ENCODE assay signal across 11 mouse cellular contexts in genomic region chr1:72226887-72227481, GRCm38 (mm10). TPM values are rescaled to one million over a fixed set of nuclear protein-coding genes. Genes with fewer than 3 reads are reported as not detected.
DNase-seq lines count a peak whose midpoint lies in the region; ATAC-seq lines count a peak whose summit lies in the region.
"Had no signal": no experiment of that assay in that cellular context is flagged by ENCODE, and none has a peak within 500 bp of the region (broad histone marks: within the 10 kb centered on the region; RNA-seq: fewer than 3 reads in every experiment).

No protein-coding gene starts in this region.

- no peak for DNase-seq in intestine, embryonic 14.5 days (ENCODE audit: low spot score)
- DNase-seq in retina, postnatal 1 day = peak; percentile 63
- DNase-seq in retina, embryonic 14.5 days (ENCODE audit: low spot score) = no peak
- DNase-seq in R1 (ENCODE audit: low read depth, low spot score) = peak; percentile 61
- no peak for DNase-seq in layer of hippocampus, adult 9-11 months
- DNase-seq: adrenal gland, postnatal 25 days; cerebellum, adult 11 months; lung, postnatal 4 days had no signal

- no peak overlapping the region for H3K27ac ChIP-seq in intestine, embryonic 14.5 days (ENCODE audit: low read depth)
- no peak overlapping the region for H3K27ac ChIP-seq in intestine, embryonic 16.5 days (ENCODE audit: low read length)
- peak overlapping the region; percentile 29 for H3K27ac ChIP-seq in neural tube, embryonic 15.5 days (replicated peaks)
- H3K27ac ChIP-seq: neural tube, embryonic 12.5 days had no signal

- H3K4me3 ChIP-seq in intestine, embryonic 14.5 days (ENCODE audit: low read depth, low read length) = no peak overlapping the region
- no peak overlapping the region for H3K4me3 ChIP-seq in intestine, embryonic 16.5 days (ENCODE audit: low read length)
- no peak overlapping the region for H3K4me3 ChIP-seq in neural tube, embryonic 15.5 days (replicated peaks)
- H3K4me3 ChIP-seq: neural tube, embryonic 12.5 days had no signal

- H3K9me3 ChIP-seq in intestine, embryonic 14.5 days (ENCODE audit: control insufficient read depth, low read length) = no peaks in the 10 kb centered on the region
- no peaks in the 10 kb centered on the region; the same call in 1 of the 2 replicates for H3K9me3 ChIP-seq in intestine, embryonic 16.5 days (ENCODE audit: control insufficient read depth, low read length)
- H3K9me3 ChIP-seq in neural tube, embryonic 15.5 days (replicated peaks) = no peaks in the 10 kb centered on the region
- H3K9me3 ChIP-seq: neural tube, embryonic 12.5 days had no signal

- WGBS in intestine, embryonic 14.5 days = 38% methylated on average over 4 of the region's 4 CpGs
- 41% methylated on average over 4 of the region's 4 CpGs for WGBS in intestine, embryonic 16.5 days
- 51% methylated on average over 4 of the region's 4 CpGs for WGBS in neural tube, embryonic 15.5 days

- H3K4me1 ChIP-seq in intestine, embryonic 14.5 days (replicated peaks; ENCODE audit: control insufficient read depth, insufficient read depth, low read length) = no peaks in the 10 kb centered on the region
- peaks cover 4% of the 10 kb centered on the region; the same call in 1 of the 2 replicates for H3K4me1 ChIP-seq in intestine, embryonic 16.5 days (ENCODE audit: control insufficient read depth, insufficient read depth, low read length)
- H3K4me1 ChIP-seq in neural tube, embryonic 15.5 days = no peaks in the 10 kb centered on the region
- H3K4me1 ChIP-seq: neural tube, embryonic 12.5 days had no signal

- ATAC-seq in intestine, embryonic 14.5 days (replicated peaks; ENCODE audit: low FRiP score, low TSS enrichment, low read depth) = 0 out of 2 replicates have a peak, but pooled peaks have one; percentile 1
- ATAC-seq in intestine, embryonic 16.5 days = no peak
- no peak for ATAC-seq in neural tube, embryonic 15.5 days (ENCODE audit: low FRiP score)

- no peak overlapping the region for H3K9ac ChIP-seq in intestine, embryonic 14.5 days (ENCODE audit: low read length)
- no peak overlapping the region for H3K9ac ChIP-seq in intestine, embryonic 16.5 days (ENCODE audit: low read depth, low read length)
- H3K9ac ChIP-seq in neural tube, embryonic 15.5 days (replicated peaks) = no peak overlapping the region
- H3K9ac ChIP-seq: neural tube, embryonic 12.5 days had no signal

- H3K36me3 ChIP-seq in intestine, embryonic 14.5 days (ENCODE audit: control insufficient read depth, insufficient read depth, low read length) = no peaks in the 10 kb centered on the region
- no peaks in the 10 kb centered on the region for H3K36me3 ChIP-seq in intestine, embryonic 16.5 days (ENCODE audit: control insufficient read depth, insufficient read depth, low read length)
- H3K36me3 ChIP-seq in neural tube, embryonic 15.5 days = no peaks in the 10 kb centered on the region
- H3K36me3 ChIP-seq: neural tube, embryonic 12.5 days had no signal

- H3K27me3 ChIP-seq in intestine, embryonic 14.5 days (replicated peaks; ENCODE audit: control insufficient read depth, insufficient read depth, low read length) = no peaks in the 10 kb centered on the region
- H3K27me3 ChIP-seq in intestine, embryonic 16.5 days (replicated peaks; ENCODE audit: control insufficient read depth, insufficient read depth, low read length) = no peaks in the 10 kb centered on the region
- H3K27me3 ChIP-seq in neural tube, embryonic 15.5 days (replicated peaks) = 0 out of 2 replicates have a peak, but pooled peaks cover 7% of the 10 kb centered on the region

- no peak overlapping the region for H3K4me2 ChIP-seq in intestine, embryonic 14.5 days (ENCODE audit: low read length)
- H3K4me2 ChIP-seq in intestine, embryonic 16.5 days (ENCODE audit: low read depth, low read length) = no peak overlapping the region
- H3K4me2 ChIP-seq in neural tube, embryonic 15.5 days = peak overlapping the region; percentile 77; the same call in 1 of the 2 replicates

RNA-seq across cellular contexts. Expression of gene Mreg, which starts 14.9 kb away (rescaled TPM):
- 9.6 and 12.4 TPM in 2 replicates for polyA plus RNA-seq in intestine, embryonic 14.5 days (2014; fragmentation: Nextera tagmentation; extraction: Ambion mirVana)
- 7.5 and 13.2 TPM in 2 replicates for polyA plus RNA-seq in intestine, embryonic 16.5 days (2015; fragmentation: Nextera tagmentation; extraction: Ambion mirVana)
- polyA plus RNA-seq in neural tube, embryonic 15.5 days (2015; fragmentation: Nextera tagmentation; extraction: Ambion mirVana) = 2.9 and 21.3 TPM in 2 replicates

RNA-seq across cellular contexts. Expression of gene Pecr, which starts 57.1 kb away (rescaled TPM):
- polyA plus RNA-seq in intestine, embryonic 14.5 days (2014; fragmentation: Nextera tagmentation; extraction: Ambion mirVana) = 41.3 and 46.1 TPM in 2 replicates
- 82.7 and 96.5 TPM in 2 replicates for polyA plus RNA-seq in intestine, embryonic 16.5 days (2015; fragmentation: Nextera tagmentation; extraction: Ambion mirVana)
- 8.0 and 14.8 TPM in 2 replicates for polyA plus RNA-seq in neural tube, embryonic 15.5 days (2015; fragmentation: Nextera tagmentation; extraction: Ambion mirVana)

RNA-seq across cellular contexts. Expression of gene Tmem169, which starts 57.2 kb away (rescaled TPM):
- polyA plus RNA-seq in intestine, embryonic 14.5 days (2014; fragmentation: Nextera tagmentation; extraction: Ambion mirVana) = 4.2 TPM in 2 replicates
- polyA plus RNA-seq in intestine, embryonic 16.5 days (2015; fragmentation: Nextera tagmentation; extraction: Ambion mirVana) = 2.1 and 2.3 TPM in 2 replicates
- 30.9 and 32.8 TPM in 2 replicates for polyA plus RNA-seq in neural tube, embryonic 15.5 days (2015; fragmentation: Nextera tagmentation; extraction: Ambion mirVana)

Comparison
In these comparisons a context has a peak if more than half of its experiments do, and no peak if none do; other contexts are left out.
1. DNase-seq: peak in retina, postnatal 1 day (single experiment) and R1 (single experiment); none in intestine, embryonic 14.5 days (single experiment), retina, embryonic 14.5 days (single experiment) and layer of hippocampus, adult 9-11 months (single experiment).